Mouse (Mus musculus) MN1 (cell line): Measurements from ENCODE around the gene Nova2.

Source experiments
- DNase-seq: peaks from one replicate; pipeline ENCODE4 v3.0.0-alpha.2; 2016; ENCODE audit warnings: low spot score

The Nova2 gene

DNA sequence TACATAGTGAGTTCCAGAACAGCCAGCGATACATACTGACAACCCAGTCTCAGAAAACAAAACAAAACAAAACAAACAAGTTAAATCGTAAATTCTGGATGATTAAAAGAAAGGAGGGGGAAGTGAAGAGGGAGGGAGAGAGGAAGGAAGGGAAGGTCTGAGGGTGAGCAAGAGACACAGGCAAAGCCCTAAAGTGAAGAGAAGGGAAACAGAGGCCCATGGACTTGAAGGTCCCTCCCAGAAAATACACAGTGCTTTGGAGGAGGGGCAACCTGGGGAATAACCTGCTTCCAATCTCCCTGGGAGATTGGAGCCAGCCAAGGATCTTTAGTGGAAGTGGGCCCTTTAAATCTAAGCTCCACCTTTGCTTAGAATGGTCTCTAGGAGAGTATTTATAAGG, 61.4 kb downstream of the Nova2 start, which contains the start of gene Nanos2:
TSS of gene Nanos2 (plus strand) at position 301 of the 400 bp plus-strand sequence.
- DNase-seq: no peak

DNA sequence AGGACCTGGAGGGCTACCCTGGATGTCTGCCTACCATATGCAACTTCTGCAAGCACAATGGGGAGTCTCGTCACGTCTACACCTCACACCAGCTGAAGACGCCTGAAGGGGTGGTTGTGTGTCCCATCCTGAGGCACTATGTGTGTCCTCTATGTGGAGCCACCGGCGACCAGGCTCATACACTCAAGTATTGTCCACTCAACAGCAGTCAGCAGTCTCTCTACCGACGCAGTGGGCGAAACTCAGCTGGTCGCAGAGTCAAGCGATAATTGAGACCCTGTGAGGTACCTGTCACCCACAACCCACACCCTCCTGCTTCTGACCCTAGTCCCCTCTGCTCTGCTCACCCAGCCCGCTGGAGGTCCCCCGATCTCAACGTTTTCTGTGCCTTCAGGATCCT, 62.1 kb downstream of the Nova2 start:
- no peak for DNase-seq

DNA sequence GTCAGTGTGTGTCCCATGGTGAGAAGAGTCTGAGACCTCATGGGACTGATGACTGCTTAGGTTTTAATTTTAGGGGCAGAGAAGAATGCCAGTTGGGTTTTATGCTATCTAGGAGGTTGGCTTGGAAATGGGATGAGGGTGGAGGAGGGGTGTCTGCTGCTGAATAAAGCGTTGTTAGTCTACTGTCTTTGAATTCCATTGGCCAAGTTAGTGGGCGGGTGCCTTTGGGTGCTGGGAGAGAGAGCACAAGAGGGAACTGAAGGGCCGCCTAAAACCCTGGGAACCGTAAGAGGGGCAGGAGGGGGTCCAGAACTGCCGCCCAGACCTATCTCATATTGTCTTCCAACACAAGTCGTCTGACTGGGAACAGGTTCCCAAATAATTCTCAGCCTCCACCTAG, 63.1 kb downstream of the Nova2 start:
- DNase-seq: no peak

DNA sequence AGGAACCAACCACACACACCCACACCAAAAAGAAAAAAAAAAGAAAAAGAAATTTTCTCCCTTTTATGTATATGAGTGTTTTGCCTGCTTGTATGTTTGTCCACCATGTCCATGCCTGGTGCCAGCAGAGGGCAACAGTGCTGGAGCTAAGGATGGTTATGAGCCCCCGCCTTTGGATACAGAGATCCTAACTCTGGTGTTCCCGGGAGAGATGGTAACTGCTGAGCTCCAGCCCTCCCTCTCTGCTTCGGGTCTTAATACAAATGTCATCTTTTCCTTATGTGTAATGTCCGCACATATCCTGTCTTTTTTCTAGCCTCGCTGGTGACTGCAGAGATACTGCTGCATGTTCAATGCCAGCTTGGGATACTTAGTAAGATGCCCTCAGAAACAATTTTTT, 64.3 kb downstream of the Nova2 start:
- DNase-seq: peak; percentile 75

DNA sequence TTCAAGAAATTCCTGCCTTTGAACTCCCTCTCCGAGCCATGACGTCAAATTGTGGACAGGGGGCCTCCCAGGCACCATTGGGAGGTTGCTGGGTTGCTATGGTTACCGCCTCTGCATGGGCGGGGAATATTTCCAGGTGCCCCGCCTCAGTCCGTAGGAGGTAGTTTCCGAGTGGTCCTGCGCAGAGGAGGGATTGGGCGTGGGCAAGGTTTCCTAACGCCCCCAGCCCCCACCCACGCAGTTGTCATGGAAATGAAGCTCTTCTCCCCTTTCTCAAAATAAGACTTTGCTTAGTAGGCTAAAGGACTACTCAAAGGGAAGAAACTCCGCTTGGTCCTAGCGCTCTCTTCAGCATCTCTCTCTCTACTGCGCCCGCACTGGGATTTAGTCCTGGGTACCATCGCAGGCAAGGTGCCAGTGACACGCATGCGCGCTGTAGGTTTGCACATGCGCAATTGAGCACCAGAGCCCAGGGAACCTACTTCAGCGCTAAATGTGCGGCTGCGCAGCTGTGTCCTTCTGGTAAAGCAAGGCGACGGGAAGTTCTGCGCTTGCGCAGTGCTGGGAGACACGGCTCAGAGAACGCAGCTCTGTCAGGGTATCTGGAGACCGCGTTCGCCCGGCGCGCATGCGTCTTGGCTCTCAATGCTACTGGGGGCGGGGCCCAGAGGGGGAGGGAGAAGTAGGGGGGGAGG, 65.1 kb downstream of the Nova2 start, which contains the start of gene Mypop:
TSS of gene Mypop (plus strand) at position 645 of the 695 bp plus-strand sequence.
- DNase-seq: peak; percentile 100

DNA sequence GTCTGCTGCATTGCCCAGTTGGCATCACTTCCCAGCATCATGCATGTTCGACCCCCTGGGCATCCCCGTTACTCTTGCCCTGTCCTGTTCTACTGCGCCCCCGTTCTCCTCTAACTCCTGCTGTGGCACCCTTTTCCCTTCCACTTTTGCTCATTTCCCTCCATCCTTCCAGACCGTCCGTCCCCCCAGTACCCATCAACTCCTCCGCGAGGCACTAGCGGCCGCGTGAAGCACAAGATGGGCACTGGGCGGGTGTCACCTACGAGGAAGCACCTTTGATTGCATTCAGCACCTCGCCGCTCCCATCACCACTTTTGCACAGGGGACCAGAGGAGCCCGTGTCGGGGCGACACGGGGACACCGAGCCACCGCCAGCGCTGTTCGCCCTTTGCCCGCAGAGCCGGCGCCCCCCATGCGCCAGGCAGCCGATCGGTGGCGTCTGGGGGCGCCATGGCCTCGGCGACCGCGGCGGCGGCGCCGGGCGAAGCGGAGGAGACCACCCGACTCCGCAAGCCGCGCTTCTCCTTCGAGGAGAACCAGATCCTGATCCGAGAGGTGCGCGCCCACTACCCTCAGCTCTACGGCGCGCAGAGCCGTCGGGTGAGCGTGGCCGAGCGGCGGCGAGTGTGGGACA, 66.1 kb downstream of the Nova2 start:
- peak; percentile 33 for DNase-seq

DNA sequence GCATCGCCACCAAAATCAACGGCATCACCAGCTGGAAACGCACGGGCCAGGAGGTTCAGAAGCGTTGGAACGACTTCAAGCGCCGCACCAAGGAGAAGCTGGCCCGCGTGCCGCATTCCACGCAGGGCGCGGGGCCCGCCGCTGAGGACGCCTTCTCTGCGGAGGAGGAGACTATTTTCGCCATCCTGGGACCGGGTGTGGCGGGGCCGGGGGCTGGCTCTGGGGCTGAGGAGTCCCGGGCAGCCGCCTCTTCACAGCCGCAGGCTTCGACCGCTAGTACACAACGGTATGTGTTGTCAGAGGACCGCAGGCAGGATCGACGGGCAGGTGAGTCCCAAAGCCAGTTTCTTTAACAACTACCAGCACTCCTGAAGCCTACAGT, 66.6 kb downstream of the Nova2 start:
- peak; percentile 36 for DNase-seq

DNA sequence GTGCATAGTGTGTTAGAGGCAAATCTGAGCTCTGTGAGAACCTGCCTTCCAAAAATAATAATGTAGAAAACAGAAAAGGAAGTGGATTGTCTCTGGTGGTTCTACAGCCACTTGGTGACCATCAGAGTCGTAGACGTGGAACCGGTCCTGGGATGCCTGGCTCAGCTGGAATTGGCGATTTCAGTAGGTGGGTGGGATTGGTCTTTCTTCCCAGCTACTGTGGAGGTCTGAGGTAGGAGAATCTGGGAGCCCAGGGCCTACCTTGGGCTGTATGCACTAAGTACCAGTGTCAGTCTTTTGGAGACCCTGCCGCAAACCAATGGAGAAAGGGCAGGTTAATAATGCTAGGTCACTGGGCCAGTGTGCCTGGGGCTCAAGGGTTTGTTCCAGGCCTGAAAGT, 67.3 kb downstream of the Nova2 start:
- no peak for DNase-seq

DNA sequence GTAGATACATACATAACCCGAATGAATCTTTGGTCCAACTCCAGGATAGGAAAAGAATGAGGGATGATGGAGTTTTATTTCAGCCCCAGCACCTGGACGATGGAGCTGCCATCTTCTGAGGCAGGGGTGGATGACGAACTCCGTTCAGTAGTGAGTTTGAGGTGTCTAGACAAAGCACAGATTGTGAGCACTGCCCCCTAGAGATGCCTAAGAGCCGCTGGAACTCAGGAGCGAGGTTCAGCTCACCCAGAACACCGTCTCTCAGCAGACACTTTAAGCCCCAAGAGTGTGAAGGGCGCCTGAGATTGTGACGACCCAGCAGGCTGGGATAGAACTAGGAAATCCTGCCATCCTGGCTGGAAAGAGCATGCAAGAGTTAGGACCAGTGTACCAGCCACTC, 73.1 kb downstream of the Nova2 start:
- no peak for DNase-seq

DNA sequence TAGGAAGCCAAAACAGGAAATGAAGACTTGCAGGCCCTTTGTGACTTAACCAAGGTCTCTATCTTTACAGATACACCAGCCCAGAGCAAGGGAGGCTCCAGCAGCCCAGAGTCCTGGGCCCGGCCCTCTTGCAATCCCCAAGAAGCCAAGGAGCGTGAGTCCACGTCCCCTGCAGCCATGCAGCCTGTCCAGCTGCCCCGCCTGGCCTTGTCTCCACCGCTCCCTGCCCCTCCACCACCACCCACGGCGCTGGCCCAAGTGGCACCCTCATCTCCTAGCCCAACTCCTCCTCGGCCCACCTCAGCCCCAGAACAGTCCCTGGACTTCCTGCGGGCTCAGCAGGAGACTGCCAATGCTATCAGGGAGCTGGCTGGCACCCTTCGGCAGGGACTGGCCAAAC, 74.7 kb downstream of the Nova2 start:
- DNase-seq: no peak

DNA sequence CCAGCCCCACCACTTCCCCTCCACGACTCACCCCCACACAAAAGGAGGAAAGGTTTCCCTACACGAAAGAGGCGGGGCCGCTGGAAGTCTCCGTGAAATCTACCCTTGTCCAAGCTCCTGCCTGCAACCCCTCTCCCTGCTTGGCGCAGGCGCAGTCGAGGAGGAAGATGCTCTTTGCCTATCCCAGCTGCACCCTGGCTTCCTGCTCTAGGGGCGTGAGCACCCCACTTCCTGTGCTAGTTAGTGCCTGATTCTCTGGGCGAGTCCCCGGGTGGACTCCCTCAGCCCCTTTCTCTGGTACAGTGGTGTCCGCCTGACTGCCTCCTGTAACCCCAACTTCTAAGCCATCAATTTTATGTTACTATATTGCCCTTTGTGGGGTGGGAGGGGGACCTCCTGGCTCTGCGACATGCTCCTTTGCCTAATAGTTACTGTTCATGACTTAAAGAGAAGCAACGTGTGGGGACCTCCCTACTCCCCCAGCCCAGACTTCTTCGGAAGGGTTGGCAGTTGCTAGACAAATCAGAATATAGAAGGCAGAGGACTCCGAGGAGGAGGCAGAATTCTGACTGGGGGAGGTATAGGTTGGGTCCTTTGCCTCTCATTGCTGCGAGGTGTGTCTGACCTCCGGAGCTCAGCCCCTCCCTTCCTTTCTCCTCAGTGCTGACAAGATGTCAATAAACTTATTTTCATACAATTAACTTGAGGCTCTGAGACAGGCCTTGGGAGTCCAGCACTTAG, 75.5 kb downstream of the Nova2 start:
- DNase-seq: no peak

DNA sequence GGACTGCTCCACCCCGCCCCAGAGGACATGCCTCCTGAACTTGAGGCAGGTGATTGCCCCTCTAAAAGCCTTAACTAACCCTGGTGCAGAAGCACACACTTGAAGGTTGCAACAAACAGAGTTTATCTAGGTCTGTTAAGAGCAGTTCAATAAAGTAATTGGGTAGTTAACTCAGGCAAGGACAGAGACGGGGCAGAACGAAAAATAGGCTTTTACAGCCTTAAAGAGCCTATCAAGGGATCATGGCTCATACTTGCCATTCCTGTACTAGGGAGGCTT, 76.1 kb downstream of the Nova2 start:
- no peak for DNase-seq

DNA sequence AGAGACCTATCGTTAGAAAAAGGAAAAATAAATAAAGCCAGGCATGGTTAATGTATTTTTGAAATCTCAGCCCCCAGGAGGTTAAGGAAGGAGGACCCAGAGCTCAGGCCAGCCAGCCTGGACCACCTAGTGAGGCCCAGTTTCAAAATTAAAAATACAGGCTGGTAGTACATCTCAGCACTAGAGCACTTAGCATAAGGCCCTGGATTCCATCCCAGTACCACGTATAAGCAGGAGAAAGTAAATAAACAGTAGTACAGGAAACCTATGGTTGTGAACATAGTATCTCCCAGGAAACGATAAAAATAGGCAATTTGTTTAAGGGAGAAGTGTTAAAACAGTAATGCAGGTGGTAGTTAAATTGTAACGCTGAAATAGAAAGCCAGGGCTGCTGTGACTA, 76.4 kb downstream of the Nova2 start:
- DNase-seq: no peak

DNA sequence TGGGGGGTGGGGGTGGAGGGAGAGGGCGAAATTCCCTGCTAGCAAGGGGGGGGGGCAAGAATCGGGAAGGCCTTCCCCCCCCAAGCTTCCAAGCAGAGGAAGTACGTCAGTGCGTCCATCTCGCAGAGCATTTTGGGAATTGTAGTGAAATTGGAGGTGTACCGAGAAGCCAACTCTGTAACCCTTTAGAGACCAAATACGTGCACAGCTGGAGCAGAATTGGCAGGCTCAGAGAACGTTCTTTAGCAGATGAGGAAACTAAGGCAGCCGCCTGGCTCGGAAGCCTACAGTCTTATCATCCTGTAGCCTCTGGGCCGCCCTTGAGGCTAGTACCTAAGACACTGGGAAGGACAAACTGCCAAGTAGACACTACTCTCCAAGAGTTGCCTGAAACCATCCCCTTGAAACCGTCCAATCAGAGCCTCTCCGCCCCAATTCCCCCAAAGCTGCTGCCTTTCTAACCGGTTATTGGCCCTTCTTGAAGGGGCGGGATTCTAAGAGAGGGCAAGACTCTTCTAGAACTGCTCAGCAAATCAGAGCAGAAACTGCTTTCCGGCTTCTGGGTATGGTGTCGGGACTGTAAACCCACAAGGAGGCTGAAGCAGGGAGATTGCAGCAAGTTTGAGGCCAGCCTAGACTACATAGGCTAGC, 77.3 kb downstream of the Nova2 start:
- peak; percentile 88 for DNase-seq

DNA sequence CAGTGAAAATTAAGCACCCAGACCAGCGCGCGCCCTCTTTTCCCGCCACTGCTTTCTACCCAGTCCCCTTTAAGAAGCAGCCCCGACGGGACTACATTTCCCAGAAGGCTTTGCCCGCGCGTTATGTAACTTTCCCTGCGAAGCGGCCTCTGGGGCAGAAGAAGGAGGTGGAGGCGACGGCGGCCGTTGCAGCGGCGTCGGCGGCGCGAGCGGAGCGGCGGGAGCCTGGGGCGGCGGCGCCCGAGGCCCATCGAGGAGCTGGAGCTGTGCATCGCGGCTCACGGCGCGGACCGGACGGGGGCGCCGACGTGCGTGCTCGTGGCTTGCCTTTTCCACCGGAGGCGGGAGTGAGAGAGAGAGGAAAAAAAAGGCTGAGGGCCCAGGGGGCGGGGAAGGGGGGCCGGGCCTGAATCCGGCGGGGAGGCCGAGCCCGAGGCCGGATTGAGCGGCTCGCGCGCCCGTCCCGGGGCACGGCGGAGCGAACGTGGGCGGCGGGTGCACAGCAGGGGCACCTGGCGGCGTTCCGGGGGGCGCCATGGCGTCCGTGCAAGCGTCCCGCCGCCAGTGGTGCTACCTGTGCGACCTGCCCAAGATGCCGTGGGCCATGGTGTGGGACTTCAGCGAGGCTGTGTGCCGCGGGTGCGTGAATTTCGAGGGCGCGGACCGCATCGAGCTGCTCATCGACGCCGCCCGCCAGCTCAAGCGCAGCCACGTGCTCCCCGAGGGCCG, 78.4 kb downstream of the Nova2 start, which contains the start of gene Irf2bp1:
TSS of gene Irf2bp1 (plus strand) at position 143 of the 729 bp plus-strand sequence.
- peak; percentile 92 for DNase-seq

DNA sequence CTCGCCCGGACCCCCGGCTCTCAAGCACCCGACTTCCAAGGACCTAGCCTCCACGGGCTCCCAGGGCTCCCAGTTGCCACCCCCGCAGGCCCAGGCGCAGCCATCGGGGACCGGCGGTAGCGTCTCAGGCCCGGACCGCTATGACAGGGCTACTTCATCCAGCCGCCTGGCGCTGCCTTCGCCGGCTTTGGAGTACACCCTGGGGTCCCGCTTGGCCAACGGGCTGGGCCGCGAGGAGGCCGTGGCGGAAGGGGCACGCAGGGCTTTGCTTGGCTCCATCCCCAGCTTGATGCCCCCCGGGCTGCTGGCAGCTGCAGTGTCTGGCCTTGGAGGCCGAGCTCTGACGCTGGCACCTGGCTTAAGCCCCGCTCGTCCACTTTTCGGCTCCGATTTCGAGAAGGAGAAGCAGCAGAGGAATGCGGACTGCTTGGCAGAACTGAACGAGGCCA, 79.0 kb downstream of the Nova2 start:
- peak; percentile 46 for DNase-seq

DNA sequence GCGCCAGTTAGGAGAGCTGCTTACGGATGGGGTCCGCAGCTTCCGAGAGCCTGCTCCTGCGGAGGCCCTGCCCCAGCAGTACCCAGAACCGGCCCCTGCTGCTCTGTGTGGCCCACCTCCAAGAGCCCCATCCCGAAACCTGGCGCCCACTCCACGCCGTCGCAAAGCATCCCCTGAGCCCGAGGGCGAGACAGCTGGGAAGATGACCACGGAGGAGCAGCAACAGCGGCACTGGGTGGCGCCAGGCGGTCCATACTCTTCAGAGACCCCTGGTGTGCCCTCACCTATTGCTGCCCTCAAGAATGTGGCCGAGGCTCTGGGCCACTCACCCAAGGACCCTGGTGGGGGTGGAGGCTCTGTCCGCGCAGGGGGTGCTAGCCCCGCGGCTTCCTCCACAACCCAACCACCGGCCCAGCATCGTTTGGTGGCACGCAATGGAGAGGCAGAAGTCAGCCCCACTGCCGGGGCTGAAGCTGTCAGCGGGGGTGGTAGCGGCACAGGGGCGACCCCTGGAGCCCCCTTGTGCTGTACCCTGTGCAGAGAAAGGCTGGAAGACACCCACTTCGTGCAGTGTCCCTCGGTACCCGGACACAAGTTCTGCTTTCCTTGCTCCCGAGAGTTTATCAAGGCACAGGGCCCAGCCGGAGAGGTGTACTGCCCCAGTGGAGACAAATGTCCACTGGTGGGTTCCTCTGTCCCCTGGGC, 79.9 kb downstream of the Nova2 start:
- no peak for DNase-seq

DNA sequence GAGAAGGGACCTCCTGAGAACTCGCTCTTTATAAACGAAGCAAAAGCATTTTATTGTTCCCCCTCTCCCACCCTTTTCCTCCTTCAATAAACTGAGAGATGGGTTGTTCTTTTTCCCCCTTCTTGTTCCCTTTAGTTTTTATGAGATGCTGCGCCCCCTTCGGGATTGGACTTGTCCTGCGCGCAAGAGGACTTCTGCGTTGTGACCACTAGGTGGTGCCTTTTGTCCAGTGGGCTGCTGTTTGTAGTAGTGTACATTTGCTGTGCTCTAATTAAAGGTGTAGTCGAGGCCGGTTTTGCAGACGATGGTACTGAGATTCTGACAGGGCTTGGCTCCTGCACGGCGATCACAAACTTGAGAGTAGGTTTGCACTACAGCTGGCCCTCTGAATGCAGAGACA, 80.8 kb downstream of the Nova2 start:
- DNase-seq: peak; percentile 90

DNA sequence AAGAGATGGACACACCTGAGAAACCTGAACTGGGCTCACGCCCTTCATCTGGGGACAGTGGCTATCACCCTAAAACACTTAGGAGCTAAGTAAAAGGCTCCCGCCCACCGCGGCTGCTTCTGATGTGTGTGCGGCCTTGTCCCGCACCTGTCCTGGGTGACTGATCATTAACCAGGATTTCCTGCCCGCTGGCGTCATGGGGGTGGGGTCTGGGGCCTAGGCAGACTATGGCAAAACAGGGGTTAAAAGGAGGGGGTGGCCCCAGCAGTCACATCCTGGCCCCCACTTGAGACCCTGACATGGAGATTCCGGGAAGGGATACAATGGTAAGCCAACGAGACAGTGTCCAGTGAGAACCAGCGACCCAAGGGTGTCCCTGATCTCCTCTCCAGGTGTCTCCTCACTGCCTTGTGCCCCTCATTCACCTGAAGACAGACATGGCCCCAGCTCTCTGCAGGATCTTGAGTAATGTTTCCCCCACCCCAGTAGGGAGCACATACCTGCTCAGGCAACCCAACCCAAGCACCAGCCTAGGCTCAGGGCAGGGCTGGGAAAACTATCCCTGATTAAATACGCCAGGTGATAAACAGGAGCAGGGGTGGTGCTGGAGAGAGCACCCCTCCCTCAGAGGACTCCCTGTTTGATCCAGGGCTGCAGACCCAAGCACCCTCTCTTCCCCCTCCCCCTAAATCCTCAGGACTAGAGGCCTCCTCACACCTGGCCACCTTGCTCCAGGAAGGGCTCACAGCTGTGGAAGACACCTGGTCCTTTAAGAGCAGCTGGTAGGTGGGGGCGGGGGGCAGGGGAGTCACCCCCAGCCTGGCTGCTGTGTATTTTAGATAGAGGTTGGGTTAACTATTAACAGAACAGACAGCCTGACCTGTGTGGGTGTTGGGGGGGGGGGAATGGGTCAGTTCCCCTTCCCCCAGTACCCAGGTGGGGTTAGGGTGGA, 81.6 kb downstream of the Nova2 start:
- no peak for DNase-seq

DNA sequence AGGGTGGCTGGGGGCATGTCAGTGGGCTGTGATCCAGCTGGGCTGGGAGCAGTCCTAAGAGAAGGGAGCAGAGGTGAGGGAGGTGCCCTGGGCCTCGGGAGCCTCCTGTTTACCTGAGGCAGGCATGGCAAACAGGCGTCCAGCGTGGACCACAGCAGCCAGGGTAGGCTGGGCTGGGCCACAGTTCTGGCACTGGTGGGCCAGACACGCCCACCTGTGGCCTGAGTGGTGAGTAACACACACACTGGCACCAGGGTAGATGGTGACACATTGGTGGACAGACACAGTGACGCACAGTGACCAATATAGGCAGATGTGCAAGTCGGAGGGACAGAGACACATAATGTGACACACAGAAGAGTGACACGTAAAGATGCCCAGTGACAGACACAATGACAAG, 84.9 kb downstream of the Nova2 start:
- DNase-seq: no peak
